Mouse (Mus musculus): ENCODE results near the gene Gm45623. TPM values are rescaled to one million over a fixed set of nuclear protein-coding genes. Genes with fewer than 3 reads are reported as not detected.
A peak's percentile ranks its signal among the peaks of the same experiment; 100 is the strongest.

Gene Gm45623
- total RNA-seq, 2 experiments from 2014 or later = not detected

DNA sequence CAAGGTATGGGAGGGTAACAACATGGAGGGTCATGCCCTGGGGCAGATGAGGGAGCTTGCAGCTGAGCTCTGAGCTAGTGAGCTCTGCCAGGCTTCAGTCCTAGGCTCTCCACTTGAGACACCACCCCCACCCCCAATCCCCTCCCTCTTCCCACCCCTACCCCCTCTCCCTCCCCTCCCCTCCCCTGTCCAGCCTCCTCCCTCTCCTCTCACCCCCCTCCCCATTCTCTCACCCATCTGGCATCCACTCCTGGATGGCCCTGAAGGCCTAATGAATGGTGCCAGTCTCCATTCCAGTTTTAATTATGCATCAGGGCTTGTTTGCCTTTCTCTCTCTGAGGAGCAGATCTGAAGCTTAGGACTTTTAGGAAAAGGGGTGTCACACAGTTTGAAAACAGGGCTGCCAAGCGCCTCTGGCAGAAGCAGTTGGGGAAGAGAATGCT is 16.5 kb upstream of the Gm45623 start:
- Histone ChIP-seq H3K4me3 (no peak overlapping the region), H3K27ac (no peak overlapping the region)
- DNase-seq = no peak
- TF ChIP-seq CTCF (IDR thresholded peaks at IDR 0.05) = no peak
- intact Hi-C loops (cut with DNase I) = no loop called here

DNA sequence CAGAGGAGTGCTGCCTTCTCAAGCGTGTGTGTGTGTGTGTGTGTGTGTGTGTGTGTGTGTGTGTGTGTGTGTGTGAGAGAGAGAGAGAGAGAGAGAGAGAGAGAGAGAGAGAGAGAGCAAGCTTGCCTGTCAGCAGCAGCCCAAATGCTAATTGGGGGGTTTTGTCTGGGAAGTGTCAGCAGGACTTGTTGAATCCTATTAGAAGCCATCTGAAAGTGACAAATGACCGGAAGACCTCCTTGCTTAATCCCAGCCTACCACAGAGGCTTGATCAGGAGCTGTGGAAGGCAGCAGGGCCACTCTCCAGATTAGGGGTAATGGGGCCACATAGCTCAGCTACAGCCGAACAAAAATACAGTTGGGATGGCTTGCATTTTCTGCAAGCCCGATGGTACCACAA is 15.8 kb upstream of the Gm45623 start:
- no peak for DNase-seq
- Histone ChIP-seq H3K4me3 (no peak overlapping the region), H3K27ac (no peak overlapping the region)
- TF ChIP-seq CTCF (IDR thresholded peaks at IDR 0.05) = no peak
- intact Hi-C loops (cut with DNase I) = no loop called here

DNA sequence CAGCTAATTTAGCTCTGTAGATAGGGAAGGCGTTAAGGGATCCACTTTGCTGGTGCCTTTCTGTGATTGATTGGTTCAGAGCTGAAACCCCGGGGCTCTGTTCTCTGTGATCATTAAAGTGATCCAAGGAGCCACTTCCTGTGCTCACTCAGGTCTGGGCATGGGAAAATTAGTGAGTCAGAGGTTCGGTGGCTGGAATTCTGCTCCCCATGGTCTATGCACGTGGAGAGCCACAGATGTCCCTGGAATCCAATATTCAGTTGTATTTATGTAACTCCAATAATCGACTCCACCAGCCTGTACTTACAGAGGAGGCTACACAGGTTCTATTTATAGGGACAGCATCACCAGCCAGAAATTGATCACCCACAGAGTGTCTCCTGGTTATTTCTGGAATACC is 12.6 kb upstream of the Gm45623 start:
- no peak for TF ChIP-seq CTCF (IDR thresholded peaks at IDR 0.05)
- peak overlapping the region; percentile 61 for H3K4me3 ChIP-seq
- intact Hi-C loops (cut with DNase I) = no loop called here
- no peak for DNase-seq
- H3K27ac ChIP-seq = no peak overlapping the region

DNA sequence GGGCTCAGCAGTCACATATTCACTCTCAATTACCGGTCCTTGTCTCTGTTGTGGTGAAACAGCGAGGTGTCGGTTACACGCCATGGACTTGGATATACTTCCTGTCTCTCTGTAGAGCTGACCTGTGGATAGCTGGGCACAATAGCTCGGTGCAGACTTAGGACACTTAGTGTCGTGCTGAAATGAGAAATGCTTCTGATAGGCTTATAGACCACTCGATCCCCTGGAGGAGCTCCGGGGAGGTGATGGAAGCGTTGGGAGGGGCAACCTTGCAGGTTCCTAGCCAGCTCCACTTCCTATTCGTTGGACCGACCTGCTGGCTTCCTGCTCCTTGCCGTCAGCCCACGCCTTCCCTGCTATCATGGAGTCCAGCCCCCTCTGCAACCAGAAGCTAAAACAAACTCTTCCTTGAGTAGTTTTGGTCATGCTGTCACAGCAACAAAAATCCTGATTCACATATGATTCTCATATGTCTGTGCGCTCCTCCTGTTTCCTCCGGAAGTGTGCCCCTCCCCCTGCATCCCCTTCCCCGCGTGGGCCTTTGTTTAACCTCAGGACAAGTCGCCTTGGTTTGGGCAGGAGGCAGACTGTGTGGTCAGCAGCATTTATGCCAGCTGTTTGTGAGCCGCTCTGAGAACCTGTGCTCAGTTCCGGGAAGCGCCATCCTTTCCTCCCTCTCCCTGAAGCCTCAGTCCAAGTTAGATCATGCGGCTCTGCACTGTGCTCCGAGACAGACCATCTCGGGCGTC is 11.8 kb upstream of the Gm45623 start:
- no peak for TF ChIP-seq CTCF (IDR thresholded peaks at IDR 0.05)
- Histone ChIP-seq H3K27ac (no peak overlapping the region), H3K4me3 (peak overlapping the region; percentile 61)
- no peak for DNase-seq
- intact Hi-C loops (cut with DNase I) = no loop called here

DNA sequence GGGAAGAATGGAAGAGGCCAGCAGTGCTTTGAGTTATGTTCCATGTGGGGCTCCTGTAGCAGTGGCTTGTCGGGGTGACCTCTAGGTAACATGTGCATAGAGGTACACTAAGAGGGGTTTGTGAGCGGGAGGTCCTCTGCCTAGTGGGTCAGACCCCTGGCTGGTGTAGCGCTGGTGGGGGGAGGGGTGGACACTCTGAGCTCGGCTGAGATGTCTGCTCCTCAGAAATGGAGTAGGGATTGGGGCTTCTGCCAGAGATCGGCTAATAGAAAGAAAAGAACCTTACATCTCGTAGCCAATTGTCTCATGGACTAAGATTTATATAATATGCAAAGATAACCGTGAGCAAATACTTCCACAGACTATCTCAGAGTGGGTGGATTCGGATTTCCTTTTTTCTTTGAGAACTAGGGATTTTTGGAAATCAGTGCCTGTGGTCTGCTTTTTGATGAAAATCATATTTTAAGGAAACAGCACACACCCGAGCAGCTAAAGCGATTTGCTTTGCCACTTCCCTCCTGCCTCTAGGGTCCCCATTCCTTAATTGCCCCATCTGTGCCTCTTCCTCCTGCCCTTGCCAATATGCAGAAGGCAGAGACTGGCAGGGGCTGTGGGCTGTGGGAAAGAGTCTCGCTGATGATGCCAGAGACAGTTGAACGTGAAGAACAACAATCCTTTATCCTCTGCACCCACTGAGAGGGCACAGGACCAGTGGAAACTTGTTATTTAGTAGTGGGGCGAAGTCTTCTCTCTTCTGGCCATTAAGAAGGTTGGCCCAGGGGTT is 9.0 kb upstream of the Gm45623 start:
- intact Hi-C loops (cut with DNase I) = no loop called here
- H3K27ac ChIP-seq = no peak overlapping the region
- no peak for DNase-seq
- no peak for TF ChIP-seq CTCF (IDR thresholded peaks at IDR 0.05)
- no peak overlapping the region for H3K4me3 ChIP-seq

DNA sequence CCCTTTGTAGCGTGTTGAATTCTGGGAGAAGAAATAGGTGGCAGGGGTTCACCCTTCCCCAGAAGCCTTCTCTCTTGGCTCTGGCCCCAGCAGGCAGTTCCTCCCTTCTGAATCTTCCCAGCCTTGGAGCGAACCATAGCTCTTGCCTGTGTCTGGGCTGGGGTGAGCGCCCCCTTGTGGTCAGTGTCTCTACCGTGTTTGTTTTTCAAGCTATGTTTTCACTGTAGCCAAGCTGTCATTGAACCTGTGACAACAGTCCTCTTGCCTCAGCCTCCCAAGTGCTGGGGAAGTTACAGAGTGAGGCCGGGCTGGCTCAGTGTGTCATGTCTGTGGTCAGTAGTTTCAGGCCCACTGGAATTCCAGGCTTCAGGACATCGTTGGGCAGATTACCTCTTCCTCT is 4.9 kb upstream of the Gm45623 start:
- no peak overlapping the region for H3K27ac ChIP-seq
- H3K4me3 ChIP-seq = no peak overlapping the region
- peak; percentile 91 for TF ChIP-seq CTCF (IDR thresholded peaks at IDR 0.05)
- peak; percentile 84 for DNase-seq
- intact Hi-C loops (cut with DNase I) = loop anchor here (1.0 to 5.0 kb wide), 3 partner anchors 186 to 283 kb away; no protein-coding TSS in a partner anchor

DNA sequence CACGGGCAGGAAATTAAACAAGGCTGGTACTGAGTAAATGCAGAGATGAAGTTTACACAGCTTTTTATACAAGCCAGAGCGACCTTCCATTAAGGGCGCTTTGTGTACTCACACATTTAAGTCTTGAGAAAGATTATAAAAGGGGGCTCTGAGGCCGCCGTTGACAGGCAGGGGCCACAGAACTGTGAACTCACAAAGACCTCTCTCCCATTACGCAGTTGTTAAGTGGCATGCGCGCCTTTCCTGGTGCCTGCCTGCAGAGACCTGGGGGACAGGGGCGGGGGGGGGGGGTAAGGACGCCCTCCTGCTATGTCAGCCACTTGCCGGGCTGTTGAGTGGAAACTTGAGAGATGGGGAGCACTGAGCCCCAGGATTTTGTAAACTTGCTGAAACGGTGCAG is 3.6 kb upstream of the Gm45623 start:
- intact Hi-C loops (cut with DNase I) = loop anchor here (5.0 kb wide), 2 partner anchors 185 to 200 kb away; no protein-coding TSS in a partner anchor
- H3K4me3 ChIP-seq = no peak overlapping the region
- DNase-seq = no peak
- H3K27ac ChIP-seq = no peak overlapping the region
- no peak for TF ChIP-seq CTCF (IDR thresholded peaks at IDR 0.05)

DNA sequence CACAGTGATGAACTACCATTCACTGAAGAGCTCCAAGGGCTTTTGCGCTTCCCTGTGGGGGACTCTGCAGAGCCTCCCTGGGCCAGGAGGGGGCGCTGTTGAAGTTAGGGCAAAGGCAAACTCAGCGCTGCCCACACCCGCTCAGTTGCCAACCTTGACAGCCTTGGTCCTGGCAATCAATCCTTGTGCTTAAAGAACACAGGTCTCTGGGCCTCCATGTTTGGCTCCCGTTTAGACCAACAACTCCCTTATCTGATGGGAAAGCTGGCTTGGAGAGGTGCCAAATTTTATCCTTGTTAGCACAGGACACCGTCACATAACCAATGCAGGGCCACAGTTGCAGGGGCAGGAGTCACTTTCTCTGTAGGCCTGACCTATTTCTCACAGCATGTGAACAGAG is 2.2 kb upstream of the Gm45623 start:
- Histone ChIP-seq H3K4me3 (no peak overlapping the region), H3K27ac (no peak overlapping the region)
- intact Hi-C loops (cut with DNase I) = loop anchor here (5.0 kb wide), 2 partner anchors 184 to 199 kb away; no protein-coding TSS in a partner anchor
- TF ChIP-seq CTCF (IDR thresholded peaks at IDR 0.05) = peak; percentile 31; the same call in 1 of the 2 replicates
- DNase-seq = no peak

DNA sequence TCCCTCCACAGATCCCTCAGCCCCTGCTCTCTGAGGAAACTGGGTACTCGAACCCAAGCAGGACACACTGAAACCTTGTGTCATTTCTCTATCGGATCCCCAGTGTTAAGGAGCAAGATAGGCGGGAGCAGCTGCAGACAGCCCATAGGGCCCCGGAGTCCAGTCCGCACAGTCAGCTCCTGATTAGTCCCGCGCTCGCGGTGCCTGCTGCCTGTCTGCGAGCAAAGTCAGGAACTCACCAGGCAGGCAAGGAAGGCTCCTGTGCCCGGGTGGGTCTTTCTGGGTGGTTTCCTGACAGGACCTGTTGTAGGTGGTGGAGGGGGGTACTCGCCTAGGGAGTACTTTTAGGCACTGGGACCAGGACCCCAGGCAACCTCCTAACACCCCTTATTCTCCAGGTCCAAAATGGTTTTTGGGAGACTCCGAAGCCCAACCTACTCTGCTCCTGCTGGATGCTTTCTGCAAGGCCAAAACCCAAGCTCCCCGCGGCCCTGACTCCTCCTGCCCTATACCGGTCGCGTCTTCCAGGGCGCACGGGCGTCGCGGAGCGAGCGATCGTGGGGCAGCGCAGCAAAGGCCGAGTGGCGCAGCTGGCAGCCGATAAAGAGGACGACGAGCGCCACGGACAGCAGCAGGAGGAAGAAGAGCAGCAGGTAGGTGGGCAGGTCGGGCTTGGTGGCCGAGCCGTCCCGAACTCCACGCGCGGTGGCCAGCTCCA is 994 bp downstream of the Gm45623 start:
- no peak for DNase-seq
- H3K27ac ChIP-seq = no peak overlapping the region
- H3K4me3 ChIP-seq = peak overlapping the region; percentile 61
- intact Hi-C loops (cut with DNase I) = no loop called here
- no peak for TF ChIP-seq CTCF (IDR thresholded peaks at IDR 0.05)

DNA sequence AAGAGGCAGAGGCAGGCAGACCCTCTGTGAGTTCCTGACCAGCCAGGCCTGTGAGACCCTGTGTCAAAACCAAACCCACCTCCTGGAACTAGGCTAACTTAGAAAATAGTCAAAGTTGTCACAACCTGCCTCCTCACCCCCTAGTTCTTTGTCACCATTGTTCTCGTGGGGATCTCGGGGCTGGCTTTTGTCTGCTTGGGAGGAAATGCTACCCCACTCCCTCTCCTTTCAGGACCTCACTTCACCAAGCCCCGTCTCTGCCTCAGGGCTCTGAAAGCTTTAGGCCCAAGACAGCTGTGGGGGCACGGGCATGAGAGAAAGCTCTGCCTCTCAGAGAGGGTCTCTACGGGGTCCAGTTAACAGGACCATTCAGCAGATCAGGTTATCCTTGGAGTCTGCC is 1.9 kb downstream of the Gm45623 start:
- no peak overlapping the region for H3K27ac ChIP-seq
- intact Hi-C loops (cut with DNase I) = no loop called here
- no peak for DNase-seq
- no peak for TF ChIP-seq CTCF (IDR thresholded peaks at IDR 0.05)
- H3K4me3 ChIP-seq = no peak overlapping the region

DNA sequence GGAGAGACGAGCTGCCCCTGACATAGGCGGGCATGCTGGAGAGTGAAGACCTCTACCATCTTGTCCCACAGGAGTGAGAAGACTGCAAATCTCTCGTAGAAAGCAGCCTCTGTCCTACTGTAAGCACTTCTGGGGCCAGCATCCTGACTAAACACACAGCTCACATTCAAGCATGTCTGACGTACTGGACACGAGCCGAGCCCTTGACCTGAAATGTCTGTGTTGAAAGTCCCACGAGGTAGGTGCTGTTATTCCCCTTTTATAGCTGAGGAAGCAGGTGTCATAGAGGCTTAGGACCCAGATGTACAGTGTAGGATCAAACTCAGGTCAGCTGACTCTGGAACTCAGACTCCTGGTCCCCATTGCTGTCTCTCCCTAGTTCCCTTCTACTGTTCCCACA is 4.2 kb downstream of the Gm45623 start:
- Histone ChIP-seq H3K4me3 (no peak overlapping the region), H3K27ac (no peak overlapping the region)
- no peak for DNase-seq
- intact Hi-C loops (cut with DNase I) = no loop called here
- TF ChIP-seq CTCF (IDR thresholded peaks at IDR 0.05) = no peak

DNA sequence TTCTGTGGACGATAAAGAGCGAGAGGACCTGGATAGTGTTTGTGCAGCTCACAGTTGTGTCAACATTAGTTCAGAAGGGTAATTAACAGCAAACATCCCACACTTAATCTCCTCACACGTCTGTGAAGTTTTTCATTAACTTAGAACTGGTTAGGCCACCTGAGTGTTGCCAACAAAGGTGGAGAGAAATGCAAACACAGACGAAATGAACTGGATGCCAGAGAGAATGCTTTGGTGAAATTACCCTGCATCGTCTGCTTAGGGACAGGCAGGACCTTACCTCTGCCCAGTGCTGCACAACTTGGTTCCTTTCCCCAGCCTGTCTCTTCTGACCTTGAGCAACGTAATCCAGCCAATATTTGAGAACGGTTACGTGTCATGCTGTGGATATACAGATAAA is 6.1 kb downstream of the Gm45623 start:
- TF ChIP-seq CTCF (IDR thresholded peaks at IDR 0.05) = no peak
- no peak for DNase-seq
- Histone ChIP-seq H3K4me3 (no peak overlapping the region), H3K27ac (no peak overlapping the region)
- intact Hi-C loops (cut with DNase I) = no loop called here
